Mouse (Mus musculus) forebrain, postnatal 0 days (tissue): ENCODE data around the gene Serhl. TPM values are rescaled to one million over a fixed set of nuclear protein-coding genes. Genes with fewer than 3 reads are reported as not detected.

Experiments used
- ATAC-seq: fragments of 200-750 bp; cut with Nextera tagmentation; 2 replicates; pipeline ENCODE4 v1.8.0; 2017; ENCODE audit warnings: mild to moderate bottlenecking, moderate library complexity
- DNase-seq: peaks from one replicate; pipeline ENCODE4 v3.0.0-alpha.2; 2015
- H3K27ac ChIP-seq: fragments of 300-500 bp; sonication (generic); 2 replicates; pipeline ENCODE4 v1.5.1; 2014; ENCODE audit warnings: low read depth, mild to moderate bottlenecking, antibody characterized with exemption, low read length, moderate library complexity, mixed read lengths
- H3K27me3 ChIP-seq: fragments of 300-500 bp; sonication (generic); 2 replicates; pipeline ENCODE4 v1.6.1; 2014; ENCODE audit warnings: mild to moderate bottlenecking, low read length, mixed read lengths; ENCODE audit not compliant: insufficient read depth
- H3K36me3 ChIP-seq: fragments of 300-500 bp; sonication (generic); 2 replicates; pipeline ENCODE4 v1.6.1; 2014; ENCODE audit warnings: mild to moderate bottlenecking, moderate library complexity; ENCODE audit not compliant: insufficient read depth
- H3K4me1 ChIP-seq: fragments of 300-500 bp; sonication (generic); 2 replicates; pipeline ENCODE4 v1.6.1; 2014; ENCODE audit warnings: antibody characterized with exemption; ENCODE audit not compliant: insufficient read depth
- H3K4me2 ChIP-seq: fragments of 300-500 bp; sonication (generic); 2 replicates; pipeline ENCODE4 v1.6.1; 2014; ENCODE audit warnings: low read depth, mild to moderate bottlenecking, moderate library complexity
- H3K4me3 ChIP-seq: fragments of 300-500 bp; sonication (generic); 2 replicates; pipeline ENCODE4 v1.5.1; 2014; ENCODE audit warnings: low read depth, low read length, mixed read lengths
- H3K9ac ChIP-seq: fragments of 300-500 bp; sonication (generic); 2 replicates; pipeline ENCODE4 v1.6.1; 2014; ENCODE audit warnings: mild to moderate bottlenecking
- H3K9me3 ChIP-seq: fragments of 300-500 bp; sonication (generic); 2 replicates; pipeline ENCODE4 v1.6.1; 2016; ENCODE audit warnings: low read length
- CTCF ChIP-seq: sonication (generic); IDR thresholded peaks from 2 replicates; pipeline ENCODE4 v1.5.1; 2016; ENCODE audit warnings: antibody characterized with exemption, control low read depth, low read depth
- WGBS: fragments of 180-500 bp; shearing (Covaris S2); extraction: QIAGEN DNeasy Blood & Tissue Kit; methylation state at CpG from one replicate; pipeline ENCODE4 v1.1.7; 2014; 5-methylcytosine and 5-hydroxymethylcytosine counted together
- polyA plus RNA-seq: library from polyadenylated mRNA; unstranded; fragments of >200 nt; fragmentation: Nextera tagmentation; extraction: Ambion mirVana; gene quantifications from 2 replicates; pipeline ENCODE4 v1.2.1, GENCODE M21; 2015
- total RNA-seq: library from RNA; depleted of rRNA; stranded (reverse); fragments of >200 nt; gene quantifications from 2 replicates; pipeline ENCODE4 v1.2.3, GENCODE M21; 2014

Serhl gene
- total and polyA plus RNA-seq, 2 experiments from 2014 or later: 11.9 to 39.1 TPM

- no peak for TF ChIP-seq CTCF
- Histone ChIP-seq H3K4me3 (no peak overlapping the region), H3K9ac (no peak overlapping the region), H3K4me2 (no peak overlapping the region), H3K4me1 (0 out of 2 replicates have a peak, but pooled peaks cover 4% of the 10 kb centered on the region), H3K27me3 (no peaks in the 10 kb centered on the region), H3K36me3 (no peaks in the 10 kb centered on the region), H3K27ac (no peak overlapping the region), H3K9me3 (no peaks in the 10 kb centered on the region)
- ATAC-seq (no peak), DNase-seq (no peak)
- WGBS: 74% methylated on average over 6 of the region's 6 CpGs
Observed at GRCm38 (mm10) chr15:83052341-83053104, 36.8 kb upstream of the Serhl start.

GRCm38 (mm10) chr15:83053261-83053660 is 36.0 kb upstream of the Serhl start:
- Histone ChIP-seq H3K9ac (no peak overlapping the region), H3K4me2 (no peak overlapping the region), H3K4me3 (no peak overlapping the region), H3K9me3 (no peaks in the 10 kb centered on the region), H3K4me1 (0 out of 2 replicates have a peak, but pooled peaks cover 4% of the 10 kb centered on the region), H3K27me3 (no peaks in the 10 kb centered on the region), H3K27ac (no peak overlapping the region), H3K36me3 (no peaks in the 10 kb centered on the region)
- DNase-seq (no peak), ATAC-seq (no peak)
- TF ChIP-seq CTCF: no peak
- 26% methylated on average over 11 of the region's 11 CpGs for WGBS

GRCm38 (mm10) chr15:83055569-83055968 is 33.7 kb upstream of the Serhl start:
- WGBS: 38% methylated on average over 5 of the region's 5 CpGs
- H3K9ac ChIP-seq: 0 out of 2 replicates have a peak overlapping the region, but pooled peaks have one; percentile 4
- H3K4me2 ChIP-seq: peak overlapping the region; percentile 68; the same call in 1 of the 2 replicates
- H3K36me3 ChIP-seq: no peaks in the 10 kb centered on the region
- no peak for TF ChIP-seq CTCF
- no peaks in the 10 kb centered on the region for H3K9me3 ChIP-seq
- H3K27ac ChIP-seq: peak overlapping the region; percentile 96
- DNase-seq (no peak), ATAC-seq (no peak)
- no peaks in the 10 kb centered on the region for H3K27me3 ChIP-seq
- H3K4me1 ChIP-seq: 0 out of 2 replicates have a peak, but pooled peaks cover 12% of the 10 kb centered on the region
- H3K4me3 ChIP-seq: no peak overlapping the region

- no peak for TF ChIP-seq CTCF
- H3K27me3 ChIP-seq: no peaks in the 10 kb centered on the region
- peak overlapping the region; percentile 68 for H3K4me2 ChIP-seq
- H3K9ac ChIP-seq: peak overlapping the region; percentile 64
- peaks cover 12% of the 10 kb centered on the region; the same call in 1 of the 2 replicates for H3K4me1 ChIP-seq
- H3K27ac ChIP-seq: peak overlapping the region; percentile 96
- no peaks in the 10 kb centered on the region for H3K36me3 ChIP-seq
- peak; percentile 85 for ATAC-seq
- H3K9me3 ChIP-seq: no peaks in the 10 kb centered on the region
- peak; percentile 80 for DNase-seq
- peak overlapping the region; percentile 40 for H3K4me3 ChIP-seq
- 6% methylated on average over 29 of the region's 29 CpGs for WGBS
Observed at GRCm38 (mm10) chr15:83056378-83057083, 32.8 kb upstream of the Serhl start.

- H3K4me2 ChIP-seq: no peak overlapping the region
- 81% methylated on average over 8 of the region's 8 CpGs for WGBS
Observed at GRCm38 (mm10) chr15:83057533-83057932, 31.8 kb upstream of the Serhl start.

GRCm38 (mm10) chr15:83059233-83059660 is 30.1 kb upstream of the Serhl start:
- ATAC-seq: no peak
- no peak overlapping the region for H3K9ac ChIP-seq

More at GRCm38 (mm10) chr15:83057533-83057932, 31.8 kb upstream of the Serhl start:
- Histone ChIP-seq H3K27me3 (no peaks in the 10 kb centered on the region), H3K4me1 (peaks cover 12% of the 10 kb centered on the region; the same call in 1 of the 2 replicates), H3K9ac (no peak overlapping the region), H3K9me3 (no peaks in the 10 kb centered on the region), H3K4me3 (no peak overlapping the region), H3K27ac (peak overlapping the region; percentile 96), H3K36me3 (no peaks in the 10 kb centered on the region)
- peak; percentile 63 for TF ChIP-seq CTCF
- DNase-seq (no peak), ATAC-seq (no peak)

More at GRCm38 (mm10) chr15:83059233-83059660, 30.1 kb upstream of the Serhl start:
- TF ChIP-seq CTCF: no peak
- H3K4me2 ChIP-seq: no peak overlapping the region
- H3K9me3 ChIP-seq: no peaks in the 10 kb centered on the region
- no peak overlapping the region for H3K4me3 ChIP-seq
- 24% methylated on average over 5 of the region's 5 CpGs for WGBS
- peak; percentile 54 for DNase-seq
- peaks cover 12% of the 10 kb centered on the region; the same call in 1 of the 2 replicates for H3K4me1 ChIP-seq
- H3K27me3 ChIP-seq: no peaks in the 10 kb centered on the region
- H3K36me3 ChIP-seq: no peaks in the 10 kb centered on the region
- H3K27ac ChIP-seq: 0 out of 2 replicates have a peak overlapping the region, but pooled peaks have one; percentile 35
